Mouse (Mus musculus): ENCODE data around the gene Ruvbl1.

- TF ChIP-seq CTCF (IDR thresholded peaks at IDR 0.05; ENCODE audit: borderline replicate concordance, extremely low read depth, insufficient read depth, insufficient read length) (no peak), POLR2A (IDR thresholded peaks at IDR 0.05; ENCODE audit: borderline replicate concordance, extremely low read depth, insufficient read depth, insufficient read length, poor library complexity, severe bottlenecking) (no peak)
Observed at GRCm38 (mm10) chr6:88443446-88443845, 21.8 kb upstream of the Ruvbl1 start.
